Mouse (Mus musculus): ENCODE measurements at regions not wholly inside any gene's neighbourhood (a gene's known extent, or its start where the extent isn't known, plus 50 kb on each side); places are given as distances from the start of the nearest gene placed in this dataset.

DNA sequence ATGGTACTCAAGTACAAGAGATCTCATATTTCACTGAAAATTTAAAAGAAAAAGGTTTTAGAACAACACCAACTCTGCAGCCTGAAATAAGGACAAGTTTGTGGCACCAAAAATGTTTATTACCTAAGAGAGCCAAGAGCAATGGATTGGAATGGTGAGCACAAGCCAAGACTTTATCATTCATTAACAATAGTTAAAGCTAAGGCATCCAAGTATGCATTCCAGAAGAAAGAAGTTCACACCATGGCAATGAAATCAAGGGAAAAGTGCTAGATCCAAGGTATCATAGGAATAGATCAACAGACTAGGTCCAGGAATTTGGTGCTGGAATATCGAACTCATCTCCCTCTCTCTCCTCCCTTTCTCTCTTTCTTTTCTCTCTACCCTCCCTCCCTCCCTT is 63.8 kb upstream of the P3h2 start:
- no peak for DNase-seq (ENCODE audit: low spot score in 2 of 2)

DNA sequence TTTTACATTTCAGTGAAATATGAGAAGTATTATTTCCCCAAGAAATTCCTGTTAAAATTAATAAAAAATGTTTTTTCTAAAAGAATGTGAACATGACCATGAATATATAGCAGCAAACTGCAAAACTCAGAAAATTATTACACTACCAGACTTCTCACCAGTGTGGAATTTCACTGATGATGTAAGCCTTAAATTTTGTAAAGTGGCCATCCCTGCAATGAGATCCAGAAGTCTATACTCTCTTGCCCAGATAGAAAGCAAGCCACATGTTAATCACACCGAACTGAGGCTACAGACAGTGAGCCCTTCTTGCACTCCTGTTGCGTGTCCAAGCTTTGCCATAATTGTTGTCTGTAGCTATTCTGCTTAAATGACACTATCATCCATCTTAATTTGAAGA is 62.6 kb upstream of the P3h2 start:
- no peak for DNase-seq (ENCODE audit: low spot score in 2 of 2)

DNA sequence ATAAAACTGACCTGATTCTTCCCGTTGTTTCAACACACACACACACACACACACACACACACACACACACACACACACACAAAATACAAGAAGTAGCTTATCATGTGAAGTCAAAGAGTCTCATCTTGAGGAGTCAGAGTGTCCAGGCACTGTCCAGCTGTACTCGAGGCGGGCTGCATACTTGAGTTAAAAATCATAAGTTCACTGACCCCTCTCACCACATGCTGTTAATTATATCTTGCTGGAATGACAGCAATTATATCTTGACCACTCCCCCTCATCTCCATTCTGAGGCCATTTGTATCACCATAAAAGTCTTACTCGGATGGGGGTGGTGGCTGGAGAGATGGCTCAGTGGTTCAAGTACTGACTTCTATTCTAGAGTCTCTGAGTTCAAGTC is 58.5 kb upstream of the P3h2 start:
- DNase-seq (ENCODE audit: low spot score in 2 of 2), result no peak

DNA sequence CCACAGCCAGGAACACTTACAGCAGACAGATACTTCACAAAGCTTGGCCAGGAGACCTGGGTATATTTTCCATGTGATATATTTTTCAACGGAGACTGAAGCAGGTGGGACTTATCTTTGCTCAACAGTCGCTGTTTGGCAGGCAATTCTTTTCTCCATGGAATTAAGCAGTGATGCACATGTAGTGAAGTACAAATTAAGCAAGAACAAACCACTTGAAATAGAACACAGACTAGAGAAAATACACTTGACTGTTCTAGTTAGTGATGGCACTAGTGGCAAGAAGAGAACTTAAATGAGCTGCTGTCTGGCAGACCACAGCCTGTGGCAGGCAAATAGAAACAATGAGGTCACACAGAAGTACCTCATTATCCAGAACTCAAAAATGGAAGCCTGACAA is 57.8 kb upstream of the P3h2 start:
- no peak for DNase-seq (ENCODE audit: low spot score in 2 of 2)

DNA sequence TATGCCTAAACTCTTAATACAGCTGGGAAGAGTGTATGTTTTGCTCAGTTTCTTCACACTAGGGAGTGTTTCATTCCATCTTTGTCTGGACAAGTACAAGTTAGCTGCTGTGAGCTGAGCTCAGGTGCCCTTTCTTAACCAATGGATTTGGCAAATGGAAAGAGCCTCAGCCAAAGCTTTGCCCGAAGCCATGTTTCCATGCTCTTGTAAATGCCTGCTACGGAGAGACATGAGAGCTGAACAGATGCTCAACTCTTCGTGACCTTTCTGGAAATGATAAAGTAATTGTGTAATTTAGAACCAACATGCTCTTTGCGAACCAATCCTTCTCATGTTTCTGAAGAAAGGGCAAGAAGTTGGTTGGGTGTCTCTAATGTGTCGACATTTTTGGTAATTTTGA is 52.0 kb upstream of the P3h2 start:
- no peak for DNase-seq (ENCODE audit: low spot score in 2 of 2)
